Mouse (Mus musculus) myocyte (in vitro differentiated cells): Measurements from ENCODE around the gene Slit3. TPM values are rescaled to one million over a fixed set of nuclear protein-coding genes. Genes with fewer than 3 reads are reported as not detected.

ENCODE experiments used
- H3K27me3 ChIP-seq: one replicate; pipeline ENCODE4 v1.6.1; 2011; ENCODE audit not compliant: control insufficient read depth, insufficient read depth, insufficient read length
- H3K36me3 ChIP-seq: one replicate; pipeline ENCODE4 v1.6.1; 2011; ENCODE audit not compliant: control insufficient read depth, insufficient read depth
- H3K4me2 ChIP-seq: one replicate; pipeline ENCODE4 v1.6.1; 2011; ENCODE audit warnings: low read depth, control low read depth
- H3K4me3 ChIP-seq: one replicate; pipeline ENCODE4 v1.5.1; 2011; ENCODE audit warnings: mild to moderate bottlenecking, control low read depth, moderate library complexity
- H3K79me2 ChIP-seq: one replicate; pipeline ENCODE4 v1.6.1; 2011; ENCODE audit not compliant: control insufficient read depth, insufficient read depth
- H3ac ChIP-seq: one replicate; pipeline ENCODE4 v1.6.1; 2011; ENCODE audit not compliant: control insufficient read depth, insufficient read length
- CEBPB ChIP-seq: IDR thresholded peaks from 2 replicates; pipeline ENCODE4 v1.6.1; 2011; ENCODE audit warnings: mild to moderate bottlenecking, moderate library complexity; ENCODE audit not compliant: poor library complexity, insufficient read depth, severe bottlenecking
- E2F4 ChIP-seq: IDR thresholded peaks from one replicate; pipeline ENCODE4 v1.6.1; 2011; ENCODE audit warnings: mild to moderate bottlenecking, control low read depth, moderate library complexity; ENCODE audit not compliant: insufficient read depth
- MAX ChIP-seq: IDR thresholded peaks from one replicate; pipeline ENCODE4 v1.6.1; 2011; ENCODE audit warnings: low read depth, mild to moderate bottlenecking, control low read depth
- MYOD1 ChIP-seq, 3 experiments: IDR thresholded peaks; one replicate each; pipeline ENCODE4 v1.6.1; 2011; ENCODE audit warnings: control low read depth in 2 of 3, low read depth in 2 of 3, mild to moderate bottlenecking in 2 of 3, moderate library complexity in 1 of 3; ENCODE audit not compliant: insufficient read length in 2 of 3, control insufficient read depth in 1 of 3
- MYOG ChIP-seq, 3 experiments: IDR thresholded peaks; one replicate each; pipeline ENCODE4 v1.6.1; 2011; ENCODE audit warnings: control low read depth in 2 of 3, low read depth in 2 of 3, mild to moderate bottlenecking in 2 of 3; ENCODE audit not compliant: insufficient read length in 2 of 3, control insufficient read depth in 1 of 3, insufficient read depth in 1 of 3
- POLR2A ChIP-seq: IDR thresholded peaks from one replicate; pipeline ENCODE4 v1.6.1; 2011; ENCODE audit warnings: low read depth, mild to moderate bottlenecking, control low read depth, moderate library complexity; ENCODE audit not compliant: insufficient read length
- POLR2AphosphoS2 ChIP-seq: IDR thresholded peaks from one replicate; pipeline ENCODE4 v1.6.1; 2011; ENCODE audit warnings: low read depth, control low read depth; ENCODE audit not compliant: insufficient read length
- REST ChIP-seq: IDR thresholded peaks from one replicate; pipeline ENCODE4 v1.6.1; 2011; ENCODE audit warnings: mild to moderate bottlenecking, control low read depth, moderate library complexity; ENCODE audit not compliant: insufficient read depth, insufficient read length
- SRF ChIP-seq: IDR thresholded peaks from one replicate; pipeline ENCODE4 v1.6.1; 2011; ENCODE audit warnings: low read depth; ENCODE audit not compliant: control insufficient read depth, insufficient read length
- TCF12 ChIP-seq: IDR thresholded peaks from one replicate; pipeline ENCODE4 v1.6.1; 2011; ENCODE audit warnings: mild to moderate bottlenecking, control low read depth; ENCODE audit not compliant: poor library complexity, insufficient read depth, severe bottlenecking
- TCF3 ChIP-seq: IDR thresholded peaks from one replicate; pipeline ENCODE4 v1.6.1; 2011; ENCODE audit warnings: low read depth, control low read depth; ENCODE audit not compliant: insufficient read length
- USF1 ChIP-seq: IDR thresholded peaks from one replicate; pipeline ENCODE4 v1.6.1; 2011; ENCODE audit warnings: low read depth, mild to moderate bottlenecking, control low read depth, moderate library complexity
- polyA plus RNA-seq: library from polyadenylated mRNA; unstranded; fragments of >200 nt; fragmentation: generic; extraction: Trizol; gene quantifications from one replicate; pipeline ENCODE4 v1.2.1, GENCODE M21; 2012; ENCODE audit warnings: missing spikeins

Gene Slit3
- polyA plus RNA-seq, 1 experiment, result not detected

GRCm38 (mm10) chr11:35288056-35288455 is 167.0 kb downstream of the Slit3 start:
- Histone ChIP-seq H3ac (no peak overlapping the region), H3K27me3 (no peaks in the 10 kb centered on the region), H3K4me2 (no peak overlapping the region), H3K36me3 (no peaks in the 10 kb centered on the region), H3K79me2 (no peaks in the 10 kb centered on the region), H3K4me3 (no peak overlapping the region)
- TF ChIP-seq POLR2AphosphoS2 (no peak), TCF3 (no peak), MYOD1 (IDR thresholded peaks at IDR 0.05; ENCODE audit: control insufficient read depth in 1 of 3, insufficient read length in 2 of 3, low read depth in 2 of 3) (no peak), SRF (no peak), CEBPB (no peak), REST (no peak), MAX (no peak), POLR2A (no peak), MYOG (IDR thresholded peaks at IDR 0.05; ENCODE audit: control insufficient read depth in 1 of 3, insufficient read depth in 1 of 3, insufficient read length in 2 of 3, low read depth in 2 of 3) (no peak), E2F4 (no peak), TCF12 (no peak), USF1 (no peak)

GRCm38 (mm10) chr11:35288761-35289278 is 167.8 kb downstream of the Slit3 start:
- Histone ChIP-seq H3K27me3 (no peaks in the 10 kb centered on the region), H3K79me2 (no peaks in the 10 kb centered on the region), H3K36me3 (no peaks in the 10 kb centered on the region), H3ac (no peak overlapping the region), H3K4me2 (no peak overlapping the region), H3K4me3 (no peak overlapping the region)
- no peak for TF ChIP-seq MYOD1 (IDR thresholded peaks at IDR 0.05; ENCODE audit: control insufficient read depth in 1 of 3, insufficient read length in 2 of 3, low read depth in 2 of 3)
- TF ChIP-seq TCF3, result no peak
- TF ChIP-seq REST, result no peak
- TF ChIP-seq E2F4, result no peak
- TF ChIP-seq MAX, result no peak
- no peak for TF ChIP-seq POLR2A
- TF ChIP-seq SRF, result no peak

- no peaks in the 10 kb centered on the region for H3K27me3 ChIP-seq
- H3ac ChIP-seq, result no peak overlapping the region
- no peak overlapping the region for H3K4me3 ChIP-seq
- no peaks in the 10 kb centered on the region for H3K79me2 ChIP-seq
- no peak overlapping the region for H3K4me2 ChIP-seq
- no peak for TF ChIP-seq POLR2AphosphoS2
- TF ChIP-seq USF1, result no peak
- no peak for TF ChIP-seq MYOG (IDR thresholded peaks at IDR 0.05; ENCODE audit: control insufficient read depth in 1 of 3, insufficient read depth in 1 of 3, insufficient read length in 2 of 3, low read depth in 2 of 3)
- no peak for TF ChIP-seq POLR2A
- TF ChIP-seq CEBPB, result no peak
- no peak for TF ChIP-seq MYOD1 (IDR thresholded peaks at IDR 0.05; ENCODE audit: control insufficient read depth in 1 of 3, insufficient read length in 2 of 3, low read depth in 2 of 3)
- no peak for TF ChIP-seq REST
- TF ChIP-seq MAX, result no peak
- no peak for TF ChIP-seq TCF12
- no peak for TF ChIP-seq E2F4
- TF ChIP-seq SRF, result no peak
- TF ChIP-seq TCF3, result no peak
- H3K36me3 ChIP-seq, result no peaks in the 10 kb centered on the region
Observed at GRCm38 (mm10) chr11:35292228-35292747, 171.3 kb downstream of the Slit3 start.

GRCm38 (mm10) chr11:35293197-35293596 is 172.2 kb downstream of the Slit3 start:
- Histone ChIP-seq H3K4me2 (no peak overlapping the region), H3ac (no peak overlapping the region), H3K4me3 (no peak overlapping the region), H3K79me2 (no peaks in the 10 kb centered on the region), H3K36me3 (no peaks in the 10 kb centered on the region), H3K27me3 (no peaks in the 10 kb centered on the region)
- no peak for TF ChIP-seq E2F4
- TF ChIP-seq TCF12, result no peak
- no peak for TF ChIP-seq TCF3

GRCm38 (mm10) chr11:35294670-35295069 is 173.6 kb downstream of the Slit3 start:
- Histone ChIP-seq H3K27me3 (no peaks in the 10 kb centered on the region), H3ac (no peak overlapping the region), H3K4me2 (no peak overlapping the region), H3K36me3 (no peaks in the 10 kb centered on the region), H3K4me3 (no peak overlapping the region), H3K79me2 (no peaks in the 10 kb centered on the region)
- TF ChIP-seq REST, result no peak
- TF ChIP-seq USF1, result no peak
- TF ChIP-seq POLR2AphosphoS2, result no peak
- no peak for TF ChIP-seq E2F4
- TF ChIP-seq MYOD1 (IDR thresholded peaks at IDR 0.05; ENCODE audit: control insufficient read depth in 1 of 3, insufficient read length in 2 of 3, low read depth in 2 of 3), result no peak
- TF ChIP-seq SRF, result no peak
- no peak for TF ChIP-seq CEBPB
- no peak for TF ChIP-seq TCF12
- TF ChIP-seq TCF3, result no peak
- TF ChIP-seq MAX, result no peak
- TF ChIP-seq POLR2A, result no peak
- no peak for TF ChIP-seq MYOG (IDR thresholded peaks at IDR 0.05; ENCODE audit: control insufficient read depth in 1 of 3, insufficient read depth in 1 of 3, insufficient read length in 2 of 3, low read depth in 2 of 3)
